Mouse (Mus musculus): Measurements from ENCODE around the gene Smoc1.

DNA sequence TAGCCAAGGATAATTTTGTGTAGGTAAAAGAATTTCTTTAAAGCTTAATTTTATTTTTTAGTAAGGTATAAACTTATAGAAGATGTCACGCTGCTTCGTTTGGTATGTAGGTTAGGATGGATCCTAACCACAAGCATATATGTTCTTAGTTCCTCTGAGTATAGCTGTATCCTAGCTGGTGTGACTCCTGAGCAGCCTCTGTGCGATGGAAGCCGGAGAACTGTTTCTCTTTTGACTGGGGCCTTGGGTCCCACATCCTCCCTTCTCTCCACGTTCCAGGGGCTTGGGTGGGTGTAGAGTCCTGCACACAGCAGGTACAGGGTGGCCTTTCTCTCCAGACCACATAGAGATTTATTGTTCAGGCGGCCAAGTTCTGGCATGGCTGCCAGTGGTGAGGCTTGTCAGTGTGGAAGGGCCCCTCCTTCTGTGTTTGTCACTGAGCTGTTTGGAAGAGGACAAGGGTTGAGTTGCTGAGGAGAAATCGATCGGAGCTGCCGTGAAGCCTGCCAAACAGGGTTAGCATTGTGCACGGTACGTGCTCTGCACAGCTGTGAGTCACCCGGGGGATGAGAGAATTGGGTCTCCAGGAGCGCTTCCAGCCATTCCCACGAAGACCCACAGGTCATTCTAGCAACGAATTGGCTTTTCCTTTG is 6.9 kb downstream of the Smoc1 start:
- TF ChIP-seq POLR2AphosphoS2 (IDR thresholded peaks at IDR 0.05; ENCODE audit: insufficient read length, low read depth) (no peak), POLR2A (IDR thresholded peaks at IDR 0.05; ENCODE audit: insufficient read length, low read depth) (no peak), MAX (IDR thresholded peaks at IDR 0.05; ENCODE audit: low read depth) (no peak), CEBPB (IDR thresholded peaks at IDR 0.05; ENCODE audit: insufficient read depth, poor library complexity, severe bottlenecking) (no peak), TCF12 (IDR thresholded peaks at IDR 0.05; ENCODE audit: insufficient read depth, poor library complexity, severe bottlenecking) (no peak), MYOG (IDR thresholded peaks at IDR 0.05; ENCODE audit: control insufficient read depth in 1 of 3, insufficient read depth in 1 of 3, insufficient read length in 2 of 3, low read depth in 2 of 3) (no peak), MYOD1 (IDR thresholded peaks at IDR 0.05; ENCODE audit: control insufficient read depth in 1 of 3, insufficient read length in 2 of 3, low read depth in 2 of 3) (no peak)
